Mouse (Mus musculus): ENCODE results near the gene Fgf12.

Gene Fgf12

DNA sequence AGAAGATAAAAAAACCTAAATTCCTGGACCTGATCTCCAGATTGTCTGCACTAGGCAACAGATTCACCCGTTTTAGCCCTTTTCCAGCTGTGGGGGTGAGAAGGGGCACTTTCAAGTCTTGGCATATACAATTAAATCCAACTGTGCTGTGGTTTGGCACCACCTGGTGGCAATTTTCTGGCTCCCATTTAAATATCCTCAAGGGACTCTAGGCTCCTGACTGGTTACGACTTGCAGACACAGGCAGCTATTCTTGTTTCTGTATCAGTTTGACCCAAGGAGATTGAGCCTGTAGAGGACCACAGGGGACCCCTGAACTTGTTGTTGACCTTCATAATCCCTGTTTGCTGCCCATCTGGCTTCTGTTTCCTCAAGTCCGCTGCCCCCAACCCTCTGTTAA, 141.9 kb downstream of the Fgf12 start:
- DNase-seq (ENCODE audit: low spot score), result peak; percentile 16

- DNase-seq (ENCODE audit: low spot score), result no peak
These were observed 149.7 kb downstream of the Fgf12 start for GRCm38 (mm10) chr16:28603155-28603554.

- no peak for DNase-seq (ENCODE audit: low spot score)
These were observed 151.1 kb downstream of the Fgf12 start for GRCm38 (mm10) chr16:28601723-28602122.

- peak; percentile 14 for DNase-seq (ENCODE audit: low spot score)
These were observed 156.8 kb downstream of the Fgf12 start for GRCm38 (mm10) chr16:28596112-28596511.

GRCm38 (mm10) chr16:28593075-28593915, 159.6 kb downstream of the Fgf12 start:
- DNase-seq (ENCODE audit: low spot score), result peak; percentile 73

- no peak for DNase-seq (ENCODE audit: low spot score)
These were observed 160.4 kb downstream of the Fgf12 start for GRCm38 (mm10) chr16:28592466-28592865.

DNA sequence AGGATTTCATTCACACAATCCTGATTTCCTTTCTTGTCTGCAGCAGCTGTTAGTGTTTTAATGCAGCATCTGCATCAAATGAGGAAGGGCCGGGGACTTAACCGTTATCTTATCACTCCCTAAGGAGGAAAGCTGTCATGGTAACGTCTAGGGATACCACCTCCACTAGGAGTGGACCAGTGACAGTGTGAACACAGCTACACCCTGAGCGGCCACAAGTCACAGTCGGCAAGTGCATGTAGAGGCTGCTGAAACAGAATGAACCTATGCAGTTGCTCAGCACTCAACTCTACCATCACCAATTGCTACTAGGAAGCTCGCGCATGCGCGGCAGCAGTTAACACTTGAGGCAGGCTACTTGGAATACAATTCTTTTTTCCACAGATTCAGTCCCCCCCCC, 161.3 kb downstream of the Fgf12 start:
- DNase-seq (ENCODE audit: low spot score), result no peak

DNA sequence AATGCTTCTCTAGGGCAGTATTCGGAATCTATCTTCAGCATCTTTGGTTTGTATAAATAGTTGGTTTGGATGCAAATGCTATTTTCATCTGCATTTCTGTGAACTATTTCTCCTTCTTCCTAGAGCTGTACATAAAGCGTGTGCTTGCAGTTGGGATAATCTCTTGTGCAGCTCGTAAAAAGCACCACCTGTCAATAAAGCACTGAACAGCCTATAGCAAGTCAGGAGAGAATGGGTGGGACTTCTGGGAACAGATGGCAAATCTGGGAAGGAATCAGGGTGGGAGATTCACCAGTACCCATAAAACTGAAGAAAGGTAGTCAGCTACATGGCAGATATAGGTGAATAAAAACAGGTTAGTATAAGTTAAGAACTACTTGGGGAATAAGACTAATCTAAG, 180.7 kb downstream of the Fgf12 start:
- no peak for DNase-seq (ENCODE audit: low spot score)

DNA sequence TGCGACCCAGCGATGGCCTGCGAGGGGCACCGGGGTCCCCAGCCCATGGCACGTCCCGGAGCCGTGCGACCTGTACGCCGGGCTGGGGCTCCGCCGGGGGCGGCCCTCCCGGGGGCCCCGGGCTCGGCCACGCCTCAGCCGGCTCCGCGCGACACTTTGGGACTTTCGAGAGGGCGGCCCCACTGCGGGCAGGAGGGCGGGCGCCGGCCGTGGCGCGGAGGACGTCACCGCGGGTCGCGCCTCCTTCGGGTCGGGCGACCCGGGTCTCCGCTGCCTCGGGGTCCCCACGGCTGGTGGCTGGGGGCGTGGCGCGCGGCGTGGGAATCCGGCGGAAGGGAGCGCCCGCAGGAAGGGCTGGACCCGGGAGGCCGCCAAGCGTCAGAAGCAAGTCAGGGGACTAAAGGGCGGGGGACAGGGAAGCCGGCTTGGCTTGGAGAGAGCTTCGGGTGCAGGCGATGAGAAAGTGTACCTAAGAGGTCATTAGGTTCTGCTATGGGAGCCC, 188.1 kb downstream of the Fgf12 start:
- DNase-seq (ENCODE audit: low spot score), result no peak

GRCm38 (mm10) chr16:28564075-28564715, 188.7 kb downstream of the Fgf12 start:
- DNase-seq (ENCODE audit: low spot score), result peak; percentile 45

GRCm38 (mm10) chr16:28562847-28563246, 190.0 kb downstream of the Fgf12 start:
- DNase-seq (ENCODE audit: low spot score), result no peak

DNA sequence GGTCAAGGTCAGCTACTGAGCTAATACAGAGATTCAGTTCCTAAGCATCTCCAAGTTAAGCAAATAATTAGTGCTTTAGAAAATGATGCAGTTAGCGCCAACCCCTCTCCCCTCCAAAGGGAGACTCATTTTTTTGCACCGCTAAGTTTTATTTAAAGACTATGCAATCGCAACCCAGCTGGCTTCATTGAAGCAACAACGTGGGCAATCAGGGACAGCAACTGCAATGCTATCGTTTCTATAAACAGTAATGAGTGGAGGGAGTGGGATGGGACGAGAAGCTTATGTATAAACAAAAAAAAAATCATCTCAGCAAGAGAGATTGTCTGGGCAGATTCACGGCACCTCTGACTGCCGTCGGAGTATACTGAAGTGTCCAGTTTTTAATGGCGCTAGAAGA, 197.6 kb downstream of the Fgf12 start:
- no peak for DNase-seq (ENCODE audit: low spot score)

DNA sequence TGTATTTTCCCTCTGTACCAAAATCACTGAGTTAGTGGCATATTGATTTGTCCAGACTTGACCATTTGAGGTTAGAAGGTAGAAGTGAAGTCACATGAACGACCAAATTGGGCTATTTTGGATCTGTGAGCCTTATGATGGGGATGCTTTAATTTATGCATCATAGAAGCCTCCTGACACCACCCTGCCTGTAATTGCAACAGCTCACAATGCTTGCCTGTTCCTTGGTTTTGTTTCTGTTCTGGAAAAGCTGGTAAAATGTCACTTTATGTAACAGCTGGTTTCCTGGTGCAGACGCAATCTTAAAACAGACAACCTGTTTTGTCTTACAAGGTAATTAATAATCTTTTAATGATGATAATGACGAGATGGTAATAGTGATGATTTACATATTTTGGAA, 213.4 kb downstream of the Fgf12 start:
- no peak for DNase-seq (ENCODE audit: low spot score)

- DNase-seq (ENCODE audit: low spot score), result peak; percentile 71
These were observed 235.0 kb downstream of the Fgf12 start for GRCm38 (mm10) chr16:28517596-28518524.

- DNase-seq (ENCODE audit: low spot score), result no peak
These were observed 240.4 kb downstream of the Fgf12 start for GRCm38 (mm10) chr16:28512446-28512845.

DNA sequence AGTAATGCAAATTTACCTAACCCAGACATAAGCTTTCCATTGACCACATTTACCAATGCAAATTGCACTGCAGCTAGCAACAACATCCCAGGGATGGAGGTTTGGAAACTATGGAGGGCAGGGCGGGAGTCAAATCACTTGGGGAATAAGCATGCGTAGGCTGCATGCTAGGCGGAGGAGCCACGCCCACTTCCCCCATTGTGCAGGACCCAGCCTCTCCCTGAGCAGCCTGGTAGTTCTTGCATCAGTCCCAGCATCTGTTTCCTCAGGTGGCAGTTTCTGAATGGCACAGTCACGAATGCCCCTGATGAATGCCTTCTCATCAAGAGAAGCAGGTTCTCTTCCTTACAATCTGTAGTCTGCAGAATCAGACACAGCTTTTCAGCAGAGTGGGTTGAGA, 241.5 kb downstream of the Fgf12 start:
- no peak for DNase-seq (ENCODE audit: low spot score)

DNA sequence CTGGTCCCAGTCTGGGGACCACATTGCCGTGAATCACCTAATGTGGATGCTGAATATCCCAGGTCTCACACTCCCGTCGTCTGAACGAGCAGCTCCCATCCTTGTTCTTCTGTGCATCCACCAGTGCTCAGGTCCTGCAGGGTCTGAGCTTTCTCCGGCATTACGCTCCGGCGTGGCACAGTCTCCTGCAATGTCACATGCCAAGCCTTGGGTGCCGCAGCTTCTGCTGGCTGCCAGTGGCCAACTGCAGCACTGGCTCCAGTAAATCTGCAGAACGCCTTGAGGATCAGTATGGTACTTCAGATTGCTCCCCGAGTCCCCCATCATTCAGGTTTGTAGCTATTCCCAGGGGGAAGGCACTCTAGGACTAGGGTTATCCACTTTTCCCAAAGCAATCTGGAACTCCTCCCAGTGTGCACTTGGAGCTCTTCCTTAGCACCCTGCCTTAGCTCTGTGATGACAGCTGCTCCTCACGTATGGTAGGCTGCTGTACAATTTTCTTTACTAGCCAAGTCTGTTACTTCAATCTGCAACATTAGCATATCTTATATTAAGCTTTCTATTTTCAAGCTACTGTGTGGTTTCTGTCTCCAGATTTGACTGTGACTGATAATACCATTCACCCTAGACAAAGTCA, 254.8 kb downstream of the Fgf12 start:
- no peak for DNase-seq (ENCODE audit: low spot score)

- no peak for DNase-seq (ENCODE audit: low spot score)
These were observed 261.2 kb downstream of the Fgf12 start for GRCm38 (mm10) chr16:28491711-28492110.

DNA sequence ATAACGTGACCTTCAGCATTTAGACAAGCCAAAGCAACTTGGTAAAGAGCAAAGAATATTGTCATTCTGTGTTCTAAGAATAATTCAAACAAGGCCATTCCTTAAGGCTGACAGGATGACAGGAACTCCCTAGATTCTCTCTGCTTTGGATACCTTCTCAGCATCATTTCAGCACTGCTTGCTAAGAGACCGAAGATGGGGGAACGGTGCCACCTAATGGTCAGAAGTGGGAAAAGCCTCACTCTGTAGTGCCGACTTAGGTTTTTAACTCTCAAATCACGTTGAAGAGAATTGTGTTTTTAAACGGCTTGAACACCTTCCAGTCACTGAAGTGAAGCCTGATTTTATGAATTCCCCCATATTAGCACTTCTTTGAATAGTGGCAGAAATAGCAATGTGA, 262.4 kb downstream of the Fgf12 start:
- peak; percentile 69 for DNase-seq (ENCODE audit: low spot score)

- no peak for DNase-seq (ENCODE audit: low spot score)
These were observed 267.9 kb downstream of the Fgf12 start for GRCm38 (mm10) chr16:28484920-28485319.

GRCm38 (mm10) chr16:28479022-28479421, 273.8 kb downstream of the Fgf12 start:
- DNase-seq (ENCODE audit: low spot score), result no peak

DNA sequence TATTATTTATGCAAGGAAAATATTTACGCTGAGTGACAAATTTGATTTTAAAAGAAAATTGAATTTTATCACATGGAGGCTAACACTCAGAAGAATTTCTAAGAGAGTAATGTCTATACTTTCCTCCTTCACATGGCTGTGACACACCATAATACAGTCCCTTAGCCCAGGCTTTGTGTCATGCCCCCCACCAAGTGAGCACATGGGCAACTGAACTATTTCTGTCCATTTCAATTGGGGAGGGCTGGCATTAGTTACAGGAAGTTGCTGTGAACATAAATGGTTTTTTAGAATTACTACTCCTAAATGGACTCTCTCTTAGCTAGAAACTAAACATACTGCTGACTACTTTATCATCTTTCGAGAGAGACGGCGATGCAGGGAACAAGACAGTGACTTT, 276.2 kb downstream of the Fgf12 start:
- no peak for DNase-seq (ENCODE audit: low spot score)
